Mouse (Mus musculus): Measurements from ENCODE around the gene Cyp4f39. TPM values are rescaled to one million over a fixed set of nuclear protein-coding genes. Genes with fewer than 3 reads are reported as not detected.
"Not testable (repeated sequence)": the region's sequence is repeated elsewhere in the genome, so short reads cannot be mapped to it uniquely, and the experiment has no call there.

The Cyp4f39 gene
- total RNA-seq, 1 experiment from 2014 or later = not detected

- DNase-seq = no peak
Measured at GRCm38 (mm10) chr17:32474954-32475560, 22.5 kb downstream of the Cyp4f39 start.

GRCm38 (mm10) chr17:32477204-32477603, 24.7 kb downstream of the Cyp4f39 start:
- DNase-seq = no peak

GRCm38 (mm10) chr17:32478727-32479126, 26.2 kb downstream of the Cyp4f39 start:
- DNase-seq = no peak

- DNase-seq = peak; percentile 73
Measured at GRCm38 (mm10) chr17:32479554-32480506, 27.3 kb downstream of the Cyp4f39 start.

GRCm38 (mm10) chr17:32481766-32482165, 29.2 kb downstream of the Cyp4f39 start:
- DNase-seq = no peak

- DNase-seq = peak; percentile 95
Measured at GRCm38 (mm10) chr17:32483200-32483599, 30.7 kb downstream of the Cyp4f39 start.

GRCm38 (mm10) chr17:32492349-32492980, 39.9 kb downstream of the Cyp4f39 start:
- DNase-seq = peak; percentile 63

- DNase-seq = peak; percentile 80
Measured at GRCm38 (mm10) chr17:32494601-32495000, 42.1 kb downstream of the Cyp4f39 start.

- DNase-seq = not testable (repeated sequence)
Measured at GRCm38 (mm10) chr17:32500511-32500910, 48.0 kb downstream of the Cyp4f39 start.

- no peak for DNase-seq
Measured at GRCm38 (mm10) chr17:32501051-32501450, 48.5 kb downstream of the Cyp4f39 start.

GRCm38 (mm10) chr17:32503111-32503510, 50.6 kb downstream of the Cyp4f39 start:
- DNase-seq = no peak

GRCm38 (mm10) chr17:32505851-32506728, 53.6 kb downstream of the Cyp4f39 start, which contains the start of gene Cyp4f17:
TSS of gene Cyp4f17 (plus strand) at chr17:32506050.
- DNase-seq = peak; percentile 73

- peak; percentile 19 for DNase-seq
Measured at GRCm38 (mm10) chr17:32506729-32507245, 54.3 kb downstream of the Cyp4f39 start.

- DNase-seq = no peak
Measured at GRCm38 (mm10) chr17:32516126-32516525, 63.6 kb downstream of the Cyp4f39 start.

- DNase-seq = peak; percentile 63
Measured at GRCm38 (mm10) chr17:32521981-32522380, 69.5 kb downstream of the Cyp4f39 start.

GRCm38 (mm10) chr17:32522386-32522785, 69.9 kb downstream of the Cyp4f39 start:
- DNase-seq = no peak

- no peak for DNase-seq
Measured at GRCm38 (mm10) chr17:32522816-32523215, 70.3 kb downstream of the Cyp4f39 start.

- DNase-seq = no peak
Measured at GRCm38 (mm10) chr17:32523895-32524294, 71.4 kb downstream of the Cyp4f39 start.

- not testable (repeated sequence) for DNase-seq
Measured at GRCm38 (mm10) chr17:32526341-32526740, 73.8 kb downstream of the Cyp4f39 start.

- DNase-seq = no peak
Measured at GRCm38 (mm10) chr17:32527748-32528147, 75.2 kb downstream of the Cyp4f39 start.

Data from adrenal gland, postnatal 14 days (tissue).